Mouse (Mus musculus): ENCODE data around the gene Csf1. TPM values are rescaled to one million over a fixed set of nuclear protein-coding genes. Genes with fewer than 3 reads are reported as not detected.

The Csf1 gene
- polyA plus RNA-seq, 1 experiment = 46.3 TPM

DNA sequence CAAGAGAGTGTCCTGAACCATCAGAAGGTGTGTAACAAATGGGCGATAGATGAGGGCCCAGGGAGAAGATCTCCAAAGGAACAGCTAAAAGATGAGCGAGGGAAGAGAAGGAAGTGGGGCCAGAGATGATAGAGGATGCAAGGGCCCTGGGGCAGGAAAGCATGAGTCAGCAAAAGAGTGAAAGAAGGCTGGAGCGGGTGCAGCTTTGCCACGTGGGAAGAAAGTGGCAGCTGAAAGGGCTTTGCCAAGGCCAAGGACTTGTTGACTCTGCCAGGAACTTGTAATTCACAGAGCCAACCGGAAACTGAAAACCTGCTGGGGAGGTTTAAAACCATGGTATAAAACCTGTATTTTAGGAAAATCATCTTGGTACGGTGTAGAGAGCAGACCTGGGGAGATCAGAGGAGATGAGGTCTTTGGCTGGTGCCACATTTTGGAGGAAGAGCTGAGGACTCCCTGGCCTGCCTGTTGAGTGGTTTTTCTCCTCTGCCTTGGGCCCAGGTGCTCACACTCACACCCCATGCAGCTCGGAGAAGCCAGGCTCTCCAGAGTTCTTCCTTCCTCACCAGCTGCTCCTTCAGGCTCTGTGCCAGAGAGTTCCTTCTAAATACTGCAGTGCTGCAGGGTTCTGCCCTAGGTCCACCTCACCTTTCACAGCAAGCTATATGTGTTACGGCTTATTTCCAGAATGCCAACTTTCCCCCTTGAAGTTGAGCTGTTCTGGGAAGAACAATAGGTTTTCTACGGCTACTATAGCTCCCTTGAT, 9.3 kb downstream of the Csf1 start:
- H3K27ac ChIP-seq (ENCODE audit: insufficient read depth, low read length) = no peak overlapping the region
- no peaks in the 10 kb centered on the region for H3K4me1 ChIP-seq (ENCODE audit: control insufficient read depth, insufficient read depth, insufficient read length)
- no peaks in the 10 kb centered on the region for H3K27me3 ChIP-seq (ENCODE audit: control insufficient read depth, insufficient read depth, low read length)
- H3K36me3 ChIP-seq (ENCODE audit: control insufficient read depth, insufficient read depth, low read length) = peaks cover 2% of the 10 kb centered on the region
- 41% methylated on average over 9 of the region's 9 CpGs for WGBS
- TF ChIP-seq CTCF (IDR thresholded peaks at IDR 0.05; ENCODE audit: extremely low read depth, insufficient read depth, insufficient read length, insufficient replicate concordance) (no peak), POLR2A (IDR thresholded peaks at IDR 0.05; ENCODE audit: low read depth, low read length) (no peak)
- no peak for DNase-seq (ENCODE audit: low read depth in 1 of 2, low spot score in 2 of 2)
- no peak overlapping the region for H3K4me3 ChIP-seq (ENCODE audit: extremely low read depth, insufficient read depth, insufficient read length)

DNA sequence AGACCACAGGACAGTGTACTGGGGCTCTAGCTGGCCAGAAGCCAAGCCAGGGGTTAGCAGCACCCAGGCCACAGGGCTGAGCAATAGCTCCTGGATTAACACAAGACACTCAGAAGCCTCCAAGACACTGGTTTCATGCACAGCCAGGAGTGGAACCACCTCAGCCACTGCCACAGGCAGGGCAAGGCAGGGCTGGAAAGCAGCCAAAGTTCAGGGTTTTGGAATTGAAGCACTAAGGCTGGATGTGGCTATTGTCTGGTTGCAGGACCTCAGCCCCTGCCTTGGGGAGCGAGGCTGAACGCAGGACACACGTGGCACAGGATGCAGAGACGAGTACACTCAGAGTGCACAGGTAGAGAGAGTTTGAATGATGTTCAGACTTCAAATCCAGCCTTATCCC, 10.8 kb downstream of the Csf1 start:
- peaks cover 3% of the 10 kb centered on the region for H3K36me3 ChIP-seq (ENCODE audit: control insufficient read depth, insufficient read depth, low read length)
- H3K4me1 ChIP-seq (ENCODE audit: control insufficient read depth, insufficient read depth, insufficient read length) = no peaks in the 10 kb centered on the region
- H3K4me3 ChIP-seq (ENCODE audit: extremely low read depth, insufficient read depth, insufficient read length) = no peak overlapping the region
- no peak overlapping the region for H3K27ac ChIP-seq (ENCODE audit: insufficient read depth, low read length)
- WGBS = 76% methylated on average over 4 of the region's 4 CpGs
- no peak for DNase-seq (ENCODE audit: low read depth in 1 of 2, low spot score in 2 of 2)
- no peaks in the 10 kb centered on the region for H3K27me3 ChIP-seq (ENCODE audit: control insufficient read depth, insufficient read depth, low read length)
- no peak for TF ChIP-seq CTCF (IDR thresholded peaks at IDR 0.05; ENCODE audit: extremely low read depth, insufficient read depth, insufficient read length, insufficient replicate concordance)
- TF ChIP-seq POLR2A (IDR thresholded peaks at IDR 0.05; ENCODE audit: low read depth, low read length) = no peak

DNA sequence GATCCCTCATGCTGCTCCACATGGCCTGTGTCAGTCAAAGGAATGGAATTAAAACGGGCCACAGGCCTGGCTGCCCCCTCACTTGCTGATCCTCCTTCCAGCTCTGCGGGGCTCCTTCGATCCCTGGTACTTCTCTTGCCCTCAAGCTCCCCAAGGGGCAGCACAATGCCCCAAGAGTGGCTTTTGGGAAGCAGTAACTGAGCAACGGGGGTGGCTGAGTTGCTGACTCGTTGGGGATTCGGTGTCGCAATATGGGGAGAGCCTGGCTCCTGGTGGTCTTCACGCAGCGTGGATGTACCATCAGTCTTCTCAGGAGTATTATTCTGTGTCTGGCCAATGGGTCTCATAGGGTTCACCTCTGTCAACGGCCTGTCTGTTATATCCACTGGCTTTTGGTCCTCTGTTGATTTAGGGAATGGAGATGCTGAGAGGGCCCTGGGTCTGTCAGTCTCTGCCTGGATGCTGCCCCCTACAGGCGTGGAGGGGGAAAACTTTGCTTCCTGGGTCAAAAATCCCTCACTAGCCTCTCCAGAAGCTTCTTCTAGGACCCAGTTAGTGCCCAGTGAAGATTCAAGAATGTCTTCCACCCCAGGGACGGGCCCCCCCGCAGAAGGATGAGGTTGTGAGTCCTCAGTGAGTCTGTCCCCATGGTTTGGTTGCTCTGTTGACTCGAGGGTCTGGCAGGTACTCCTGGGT, 11.9 kb downstream of the Csf1 start:
- TF ChIP-seq POLR2A (IDR thresholded peaks at IDR 0.05; ENCODE audit: low read depth, low read length) (no peak), CTCF (IDR thresholded peaks at IDR 0.05; ENCODE audit: extremely low read depth, insufficient read depth, insufficient read length, insufficient replicate concordance) (no peak)
- H3K27me3 ChIP-seq (ENCODE audit: control insufficient read depth, insufficient read depth, low read length) = no peaks in the 10 kb centered on the region
- WGBS = 83% methylated on average over 14 of the region's 14 CpGs

DNA sequence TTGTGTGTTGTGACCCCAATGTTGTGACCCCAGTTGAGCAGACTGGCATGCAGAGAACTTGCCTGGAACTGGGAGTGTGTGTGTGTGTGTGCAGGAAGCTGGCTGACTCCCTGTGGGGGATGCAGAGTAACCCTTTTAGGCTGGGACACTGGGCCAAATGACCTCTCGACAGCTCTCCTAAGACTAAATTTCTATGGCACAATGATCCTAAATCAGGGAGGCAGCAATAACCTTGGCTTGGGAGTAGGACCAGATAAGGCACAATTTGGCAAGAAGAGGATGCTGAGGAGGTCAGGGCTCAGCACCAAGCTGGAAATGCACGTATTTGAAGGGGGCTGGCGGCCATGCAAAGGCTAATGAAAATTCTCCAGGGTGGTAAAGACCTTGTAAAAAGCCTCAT, 14.2 kb downstream of the Csf1 start:
- Histone ChIP-seq H3K4me3 (ENCODE audit: extremely low read depth, insufficient read depth, insufficient read length) (no peak overlapping the region), H3K27ac (ENCODE audit: insufficient read depth, low read length) (no peak overlapping the region), H3K4me1 (ENCODE audit: control insufficient read depth, insufficient read depth, insufficient read length) (no peaks in the 10 kb centered on the region), H3K27me3 (ENCODE audit: control insufficient read depth, insufficient read depth, low read length) (no peaks in the 10 kb centered on the region), H3K36me3 (ENCODE audit: control insufficient read depth, insufficient read depth, low read length) (peaks cover 1% of the 10 kb centered on the region; the same call in 1 of the 2 replicates)
- DNase-seq (ENCODE audit: low read depth in 1 of 2, low spot score in 2 of 2) = no peak
- TF ChIP-seq CTCF (IDR thresholded peaks at IDR 0.05; ENCODE audit: extremely low read depth, insufficient read depth, insufficient read length, insufficient replicate concordance) = no peak
- TF ChIP-seq POLR2A (IDR thresholded peaks at IDR 0.05; ENCODE audit: low read depth, low read length) = no peak
- WGBS = 84% methylated on average over 3 of the region's 3 CpGs

More for the DNA sequence above, 11.9 kb downstream of the Csf1 start:
- H3K4me3 ChIP-seq (ENCODE audit: extremely low read depth, insufficient read depth, insufficient read length) = no peak overlapping the region
- H3K4me1 ChIP-seq (ENCODE audit: control insufficient read depth, insufficient read depth, insufficient read length) = no peaks in the 10 kb centered on the region
- no peak overlapping the region for H3K27ac ChIP-seq (ENCODE audit: insufficient read depth, low read length)
- no peak for DNase-seq (ENCODE audit: low read depth in 1 of 2, low spot score in 2 of 2)
- peaks cover 1% of the 10 kb centered on the region for H3K36me3 ChIP-seq (ENCODE audit: control insufficient read depth, insufficient read depth, low read length)

DNA sequence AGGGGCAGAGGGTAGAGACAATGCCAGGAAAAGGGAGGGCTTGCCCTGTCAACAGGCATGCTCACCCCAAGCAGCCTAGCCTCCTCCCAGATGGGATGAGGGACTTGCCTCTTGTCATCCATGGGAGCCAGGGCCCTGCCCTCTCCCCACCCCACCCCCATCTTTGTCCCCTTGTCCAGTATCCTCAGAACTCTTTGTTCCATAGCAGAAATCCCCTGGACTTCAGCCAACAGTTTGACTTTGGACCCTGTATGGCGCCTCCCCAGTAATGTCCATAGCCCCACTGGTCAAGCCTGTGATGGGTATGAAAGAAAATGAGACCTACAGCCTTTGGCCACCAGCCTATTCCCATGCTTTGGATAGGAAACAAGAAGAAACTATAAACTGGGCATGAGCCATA, 16.6 kb downstream of the Csf1 start:
- no peaks in the 10 kb centered on the region for H3K4me1 ChIP-seq (ENCODE audit: control insufficient read depth, insufficient read depth, insufficient read length)
- TF ChIP-seq POLR2A (IDR thresholded peaks at IDR 0.05; ENCODE audit: low read depth, low read length) (no peak), CTCF (IDR thresholded peaks at IDR 0.05; ENCODE audit: extremely low read depth, insufficient read depth, insufficient read length, insufficient replicate concordance) (no peak)
- no peak for DNase-seq (ENCODE audit: low read depth in 1 of 2, low spot score in 2 of 2)
- H3K27me3 ChIP-seq (ENCODE audit: control insufficient read depth, insufficient read depth, low read length) = no peaks in the 10 kb centered on the region
- H3K36me3 ChIP-seq (ENCODE audit: control insufficient read depth, insufficient read depth, low read length) = peaks cover 1% of the 10 kb centered on the region; the same call in 1 of the 2 replicates
- 81% methylated on average over 1 of the region's 1 CpGs for WGBS
- H3K4me3 ChIP-seq (ENCODE audit: extremely low read depth, insufficient read depth, insufficient read length) = no peak overlapping the region
- H3K27ac ChIP-seq (ENCODE audit: insufficient read depth, low read length) = no peak overlapping the region

DNA sequence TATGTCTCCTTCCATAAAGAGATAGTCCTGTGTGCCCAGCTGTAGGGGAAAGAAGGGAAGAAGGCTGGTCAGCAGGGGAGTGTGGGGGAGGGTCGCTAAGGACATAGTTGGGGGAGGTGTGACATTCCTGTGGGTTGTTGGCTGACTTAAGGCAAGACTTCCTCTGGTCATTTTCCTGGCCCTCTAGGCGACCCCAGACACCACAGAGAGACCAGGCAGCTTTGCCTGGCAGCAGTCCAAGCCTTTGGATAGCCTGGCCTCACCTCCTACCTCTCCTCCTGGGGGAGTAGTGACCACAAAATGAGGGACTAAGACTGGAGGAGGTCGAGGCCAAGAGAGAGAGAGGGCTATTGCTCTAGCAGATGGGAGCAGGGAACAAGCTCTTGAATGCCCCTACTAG, 17.2 kb downstream of the Csf1 start:
- H3K4me1 ChIP-seq (ENCODE audit: control insufficient read depth, insufficient read depth, insufficient read length) = no peaks in the 10 kb centered on the region
- WGBS = 44% methylated on average over 3 of the region's 3 CpGs

More for the DNA sequence above, 17.2 kb downstream of the Csf1 start:
- H3K4me3 ChIP-seq (ENCODE audit: extremely low read depth, insufficient read depth, insufficient read length) = no peak overlapping the region
- TF ChIP-seq POLR2A (IDR thresholded peaks at IDR 0.05; ENCODE audit: low read depth, low read length) (no peak), CTCF (IDR thresholded peaks at IDR 0.05; ENCODE audit: extremely low read depth, insufficient read depth, insufficient read length, insufficient replicate concordance) (no peak)
- H3K27me3 ChIP-seq (ENCODE audit: control insufficient read depth, insufficient read depth, low read length) = no peaks in the 10 kb centered on the region
- no peak overlapping the region for H3K27ac ChIP-seq (ENCODE audit: insufficient read depth, low read length)
- DNase-seq (ENCODE audit: low read depth in 1 of 2, low spot score in 2 of 2) = no peak
- peaks cover 1% of the 10 kb centered on the region; the same call in 1 of the 2 replicates for H3K36me3 ChIP-seq (ENCODE audit: control insufficient read depth, insufficient read depth, low read length)
